Mouse (Mus musculus): ENCODE results near the gene Smco4.

Smco4 gene

DNA sequence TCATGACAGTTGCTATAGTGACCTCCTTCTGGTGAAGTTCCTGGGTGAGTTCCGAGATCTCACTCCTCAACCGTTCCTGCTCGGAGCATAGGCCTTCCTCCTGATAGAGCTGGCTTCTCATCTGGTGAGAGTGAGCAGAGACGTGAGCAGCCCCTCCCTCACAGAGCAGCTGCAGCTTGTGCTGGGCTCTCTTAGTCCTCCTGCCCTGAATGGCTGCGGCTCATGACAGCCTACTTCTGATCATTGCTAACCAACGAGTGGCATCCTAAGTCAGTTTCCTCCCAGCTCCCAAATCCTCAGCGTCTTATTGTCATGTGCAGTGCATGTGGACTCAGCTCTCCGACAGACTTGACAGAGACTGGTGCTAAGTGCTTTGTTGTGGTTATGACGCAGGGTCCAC lies 91.0 kb downstream of the Smco4 start:
- in situ Hi-C loops (cut with MboI; ENCODE audit: low pct_unique_long_range_greater_than_20kb in 1 of 2, low sequenced_read_pairs in 2 of 2, unreplicated experiment in 1 of 2) = no loop called here

DNA sequence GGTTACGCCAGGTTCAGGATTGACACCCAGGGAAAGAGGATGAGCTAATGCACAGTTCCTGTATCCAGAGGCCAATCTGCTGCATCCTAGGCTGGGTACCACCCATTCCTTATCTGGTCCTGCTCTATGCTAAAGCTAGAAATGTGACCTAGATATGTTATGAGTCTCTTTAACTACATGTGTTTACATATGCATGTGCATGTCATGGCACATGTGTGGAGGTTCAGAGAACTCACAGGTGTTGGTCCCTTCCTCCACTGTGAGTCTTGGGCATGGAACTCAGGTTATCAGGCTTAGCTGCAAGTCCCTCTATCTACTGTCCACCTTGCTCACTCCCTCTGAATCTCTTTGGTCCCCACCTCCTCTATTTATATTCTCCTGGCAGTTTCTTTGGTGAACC lies 92.7 kb downstream of the Smco4 start:
- in situ Hi-C loops (cut with MboI; ENCODE audit: low pct_unique_long_range_greater_than_20kb in 1 of 2, low sequenced_read_pairs in 2 of 2, unreplicated experiment in 1 of 2) = no loop called here

DNA sequence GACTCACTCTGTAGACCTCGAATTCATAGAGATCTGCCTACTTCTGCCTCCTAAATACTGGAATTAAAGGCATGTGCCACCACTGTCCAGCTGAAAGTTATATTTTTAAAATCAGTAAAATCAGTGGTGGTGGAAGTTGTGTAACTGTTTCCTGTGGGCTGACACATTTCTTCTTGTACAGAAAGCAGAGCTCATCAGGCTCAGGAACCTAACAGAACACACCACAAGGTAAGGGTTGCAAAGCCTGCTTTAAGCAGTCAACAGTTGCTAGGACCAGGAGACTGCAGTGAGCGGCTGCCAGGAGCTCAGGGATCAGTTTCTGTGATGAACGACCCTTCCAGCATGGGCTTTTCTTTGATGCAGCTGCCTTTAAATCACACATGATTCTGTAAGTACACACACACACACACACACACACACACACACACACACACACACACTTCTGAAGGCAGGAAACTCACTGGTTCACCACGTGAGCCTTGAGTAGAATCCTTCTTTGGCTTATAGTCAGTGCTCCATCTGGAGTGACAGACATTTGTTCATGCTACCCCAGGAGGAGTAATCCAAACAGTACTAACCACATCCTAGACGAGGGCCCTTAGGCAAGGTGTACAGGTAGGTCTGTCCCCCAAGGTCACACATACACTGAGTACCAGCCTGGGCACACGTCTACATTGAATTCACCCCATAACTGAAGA lies 94.1 kb downstream of the Smco4 start:
- in situ Hi-C loops (cut with MboI; ENCODE audit: low pct_unique_long_range_greater_than_20kb in 1 of 2, low sequenced_read_pairs in 2 of 2, unreplicated experiment in 1 of 2) = no loop called here

DNA sequence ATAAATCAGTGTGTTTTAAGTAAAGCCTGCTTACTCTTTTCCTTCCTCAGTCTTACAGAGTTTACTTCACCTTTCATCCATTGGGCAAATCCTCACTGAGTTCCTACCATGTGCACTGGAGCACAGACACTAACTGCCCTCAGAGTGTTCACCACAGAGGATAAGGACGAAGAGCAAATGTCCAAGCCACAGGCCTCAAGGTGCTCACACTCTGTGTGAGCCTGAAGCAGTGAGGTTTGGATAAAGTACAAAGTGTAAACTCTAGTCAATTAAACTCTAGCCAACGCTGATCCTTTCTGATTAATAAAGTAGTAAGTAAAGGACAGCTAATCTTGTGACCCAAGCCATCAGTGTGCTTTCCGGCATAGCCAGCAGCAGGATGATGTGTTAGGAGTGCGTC lies 100.9 kb downstream of the Smco4 start:
- in situ Hi-C loops (cut with MboI; ENCODE audit: low pct_unique_long_range_greater_than_20kb in 1 of 2, low sequenced_read_pairs in 2 of 2, unreplicated experiment in 1 of 2) = no loop called here

Data from mouse embryonic stem cell (cell line).